Mouse (Mus musculus) MEL (cell line): ENCODE measurements around the gene Gramd1a. TPM values are rescaled to one million over a fixed set of nuclear protein-coding genes. Genes with fewer than 3 reads are reported as not detected.
A peak's percentile ranks its signal among the peaks of the same experiment; 100 is the strongest.

ENCODE experiments used
- DNase-seq: peaks from one replicate; pipeline ENCODE4 v3.0.0; 2011; ENCODE audit warnings: low read depth, low spot score
- H3K27ac ChIP-seq: 2 replicates; pipeline ENCODE4 v1.5.1; 2012; ENCODE audit warnings: low read depth, mild to moderate bottlenecking, control low read depth, low read length, moderate library complexity; ENCODE audit not compliant: control insufficient read depth
- H3K27me3 ChIP-seq, 2 experiments: fragments of 150-350 bp in 1 of 2; sonication (generic) in 1 of 2; 2 replicates each; pipeline ENCODE4 v1.6.1; 2012; ENCODE audit warnings: low read length in 2 of 2, mild to moderate bottlenecking in 2 of 2, improper control_type of control experiment in 1 of 2, moderate library complexity in 1 of 2; ENCODE audit not compliant: insufficient read depth in 2 of 2, control insufficient read depth in 1 of 2
- H3K36me3 ChIP-seq, 2 experiments: 2 replicates each; pipeline ENCODE4 v1.6.1; 2012 to 2014; ENCODE audit warnings: low read length in 2 of 2, improper control_type of control experiment in 1 of 2, inconsistent platforms in 1 of 2, mild to moderate bottlenecking in 1 of 2; ENCODE audit not compliant: insufficient read depth in 2 of 2, control insufficient read depth in 1 of 2
- H3K4me1 ChIP-seq, 2 experiments: fragments of 150-350 bp in 1 of 2; sonication (generic) in 1 of 2; 2 replicates each; pipeline ENCODE4 v1.6.1; 2012; ENCODE audit warnings: low read length in 2 of 2, improper control_type of control experiment in 1 of 2, mild to moderate bottlenecking in 1 of 2; ENCODE audit not compliant: insufficient read depth in 2 of 2, control insufficient read depth in 1 of 2
- H3K4me3 ChIP-seq, 2 experiments: fragments of 150-350 bp in 1 of 2; sonication (generic) in 1 of 2; 2 replicates each; pipeline ENCODE4 v1.5.1; 2012; ENCODE audit warnings: low read depth in 2 of 2, low read length in 2 of 2, mild to moderate bottlenecking in 2 of 2, moderate library complexity in 2 of 2, control low read depth in 1 of 2, improper control_type of control experiment in 1 of 2; ENCODE audit not compliant: control insufficient read depth in 1 of 2, insufficient read depth in 1 of 2
- H3K79me2 ChIP-seq: 2 replicates; pipeline ENCODE4 v1.6.1; 2012; ENCODE audit warnings: mild to moderate bottlenecking, low read length, moderate library complexity; ENCODE audit not compliant: control insufficient read depth, poor library complexity, insufficient read depth
- H3K9ac ChIP-seq: 2 replicates; pipeline ENCODE4 v1.6.1; 2012; ENCODE audit warnings: low read depth, mild to moderate bottlenecking, control low read depth, low read length, moderate library complexity; ENCODE audit not compliant: control insufficient read depth, poor library complexity, severe bottlenecking
- H3K9me3 ChIP-seq: fragments of 150-350 bp; sonication (generic); replicated peaks from 2 replicates; pipeline ENCODE4 v1.6.1; 2012; ENCODE audit warnings: mild to moderate bottlenecking, low read length, improper control_type of control experiment, moderate library complexity; ENCODE audit not compliant: insufficient read depth
- BHLHE40 ChIP-seq: IDR thresholded peaks from 2 replicates; pipeline ENCODE4 v1.6.1; 2012; ENCODE audit warnings: low read depth, mild to moderate bottlenecking, inconsistent platforms, low read length, improper control_type of control experiment, borderline replicate concordance
- CHD2 ChIP-seq: IDR thresholded peaks from 2 replicates; pipeline ENCODE4 v1.6.1; 2011; ENCODE audit warnings: low read length, improper control_type of control experiment
- CTCF ChIP-seq, 3 experiments: IDR thresholded peaks in 2 of 3; conservative IDR thresholded peaks in 1 of 3; 2 replicates each; pipeline ENCODE4 v1.5.1; 2011 to 2012; ENCODE audit warnings: low read length in 3 of 3, low read depth in 2 of 3, mild to moderate bottlenecking in 2 of 3, improper control_type of control experiment in 1 of 3, inconsistent platforms in 1 of 3, mixed read lengths in 1 of 3, moderate library complexity in 1 of 3; ENCODE audit not compliant: control insufficient read depth in 1 of 3, insufficient read depth in 1 of 3, poor library complexity in 1 of 3, severe bottlenecking in 1 of 3
- ELF1 ChIP-seq: IDR thresholded peaks from 2 replicates; pipeline ENCODE4 v1.6.1; 2014; ENCODE audit warnings: low read depth, mild to moderate bottlenecking, inconsistent platforms, low read length, improper control_type of control experiment, moderate library complexity
- ETS1 ChIP-seq: IDR thresholded peaks from 2 replicates; pipeline ENCODE4 v1.6.1; 2012; ENCODE audit warnings: low read depth, mild to moderate bottlenecking, inconsistent platforms, low read length, improper control_type of control experiment, moderate library complexity
- HCFC1 ChIP-seq: IDR thresholded peaks from 2 replicates; pipeline ENCODE4 v1.6.1; 2012; ENCODE audit warnings: low read depth, mild to moderate bottlenecking, inconsistent platforms, low read length, improper control_type of control experiment, moderate library complexity
- KAT2A ChIP-seq: conservative IDR thresholded peaks from 2 replicates; pipeline ENCODE4 v1.6.1; 2012; ENCODE audit warnings: low read depth, low read length, improper control_type of control experiment, inconsistent platforms
- MAX ChIP-seq: IDR thresholded peaks from 2 replicates; pipeline ENCODE4 v1.6.1; 2011; ENCODE audit warnings: low read length, improper control_type of control experiment
- MEF2A ChIP-seq: IDR thresholded peaks from 2 replicates; pipeline ENCODE4 v1.6.1; 2014; ENCODE audit warnings: low read depth, mild to moderate bottlenecking, inconsistent platforms, low read length, improper control_type of control experiment; ENCODE audit not compliant: poor library complexity, insufficient replicate concordance, severe bottlenecking; ENCODE audit errors: extremely low read depth
- MYB ChIP-seq: IDR thresholded peaks from 2 replicates; pipeline ENCODE4 v1.6.1; 2011; ENCODE audit warnings: mild to moderate bottlenecking, low read depth, low read length, improper control_type of control experiment
- NRF1 ChIP-seq: IDR thresholded peaks from 2 replicates; pipeline ENCODE4 v1.6.1; 2014; ENCODE audit warnings: low read depth, mild to moderate bottlenecking, inconsistent platforms, low read length, improper control_type of control experiment, moderate library complexity; ENCODE audit not compliant: poor library complexity, insufficient read depth, severe bottlenecking
- POLR2A ChIP-seq, 2 experiments: IDR thresholded peaks; 2 replicates each; pipeline ENCODE4 v1.6.1; 2011 to 2012; ENCODE audit warnings: low read length in 2 of 2, mild to moderate bottlenecking in 2 of 2, control low read depth in 1 of 2, improper control_type of control experiment in 1 of 2, low read depth in 1 of 2, moderate library complexity in 1 of 2; ENCODE audit not compliant: control insufficient read depth in 1 of 2, insufficient read depth in 1 of 2, poor library complexity in 1 of 2
- POLR2AphosphoS5 ChIP-seq: IDR thresholded peaks from 2 replicates; pipeline ENCODE4 v1.6.1; 2012; ENCODE audit warnings: low read depth, borderline replicate concordance, mild to moderate bottlenecking, inconsistent platforms, low read length, moderate library complexity, mixed read lengths
- RAD21 ChIP-seq: IDR thresholded peaks from 2 replicates; pipeline ENCODE4 v1.6.1; 2011; ENCODE audit warnings: mild to moderate bottlenecking, low read depth, low read length, improper control_type of control experiment
- RCOR1 ChIP-seq: IDR thresholded peaks from 2 replicates; pipeline ENCODE4 v1.6.1; 2012; ENCODE audit warnings: low read depth, mild to moderate bottlenecking, inconsistent platforms, low read length, improper control_type of control experiment
- SMC3 ChIP-seq: IDR thresholded peaks from 2 replicates; pipeline ENCODE4 v1.6.1; 2011; ENCODE audit warnings: low read depth, low read length, improper control_type of control experiment
- TAL1 ChIP-seq: IDR thresholded peaks from 2 replicates; pipeline ENCODE4 v1.6.1; 2012; ENCODE audit warnings: mild to moderate bottlenecking, inconsistent platforms, low read length, moderate library complexity, mixed read lengths
- TBP ChIP-seq: IDR thresholded peaks from 2 replicates; pipeline ENCODE4 v1.8.0; 2011; ENCODE audit warnings: low read depth, low read length, improper control_type of control experiment
- TCF12 ChIP-seq: IDR thresholded peaks from 2 replicates; pipeline ENCODE4 v1.6.1; 2014; ENCODE audit warnings: low read depth, mild to moderate bottlenecking, inconsistent platforms, low read length, improper control_type of control experiment, moderate library complexity
- ZC3H11A ChIP-seq: IDR thresholded peaks from 2 replicates; pipeline ENCODE4 v1.6.1; 2012; ENCODE audit warnings: low read depth, mild to moderate bottlenecking, inconsistent platforms, low read length, improper control_type of control experiment
- ZKSCAN1 ChIP-seq: IDR thresholded peaks from 2 replicates; pipeline ENCODE4 v1.6.1; 2012; ENCODE audit warnings: low read depth, mild to moderate bottlenecking, inconsistent platforms, low read length, improper control_type of control experiment, moderate library complexity
- ZMIZ1 ChIP-seq: IDR thresholded peaks from 2 replicates; pipeline ENCODE4 v1.6.1; 2012; ENCODE audit warnings: low read depth, mild to moderate bottlenecking, inconsistent platforms, low read length, improper control_type of control experiment, moderate library complexity
- polyA plus RNA-seq, 2 experiments: library from polyadenylated mRNA; stranded (reverse) in 1 of 2; unstranded in 1 of 2; fragments of >175 nt in 1 of 2; fragments of >200 nt in 1 of 2; gene quantifications; 2 replicates each; pipeline versions ENCODE4 v1.2.1 to v1.2.4; 2012; ENCODE audit warnings: low replicate concordance in 2 of 2, low read depth in 1 of 2; ENCODE audit not compliant: insufficient read length in 2 of 2, insufficient read depth in 1 of 2, missing spikeins in 1 of 2
- total RNA-seq: library from RNA; depleted of rRNA; stranded (reverse); fragments of 300-350 nt; gene quantifications from 2 replicates; pipeline ENCODE4 v1.2.3, GENCODE M21; 2012

Gene Gramd1a
- total and polyA plus RNA-seq, 3 experiments = 21.8 to 65.7 TPM; not detected in 1

- DNase-seq = peak; percentile 46
- Histone ChIP-seq H3K27ac (no peak overlapping the region), H3K4me1 (peaks cover 0 to 9% of the 10 kb centered on the region in 2 experiments; a peak in 2 of 4 replicates), H3K9ac (no peak overlapping the region), H3K36me3 (no peaks in the 10 kb centered on the region; a peak in 1 of 4 replicates), H3K27me3 (no peaks in the 10 kb centered on the region)
- TF ChIP-seq MAX = no peak
- no peak for TF ChIP-seq SMC3
- TF ChIP-seq BHLHE40 = no peak
- no peak for TF ChIP-seq NRF1
- TF ChIP-seq ELF1 = no peak
- TF ChIP-seq RCOR1 = no peak
- TF ChIP-seq RAD21 = no peak
- TF ChIP-seq POLR2A (IDR thresholded peaks at IDR 0.05; ENCODE audit: control insufficient read depth in 1 of 2, insufficient read depth in 1 of 2, low read depth in 1 of 2, low read length in 2 of 2, poor library complexity in 1 of 2) = no peak
- TF ChIP-seq CHD2 = no peak
- TF ChIP-seq ETS1 = no peak
- TF ChIP-seq TAL1 = no peak
- no peak for TF ChIP-seq HCFC1
- no peak for TF ChIP-seq KAT2A
- TF ChIP-seq, all 39 proteins: peak for 0
- no peaks in the 10 kb centered on the region for H3K79me2 ChIP-seq
- no peak overlapping the region for H3K4me3 ChIP-seq
- no peaks in the 10 kb centered on the region for H3K9me3 ChIP-seq
Measured at GRCm38 (mm10) chr7:31174466-31174865, 18.8 kb upstream of the Gramd1a start.

GRCm38 (mm10) chr7:31172238-31172637 is 16.5 kb upstream of the Gramd1a start:
- Histone ChIP-seq H3K4me3 (no peak overlapping the region), H3K27me3 (no peaks in the 10 kb centered on the region), H3K9me3 (no peaks in the 10 kb centered on the region), H3K9ac (no peak overlapping the region), H3K4me1 (peaks cover 0 to 9% of the 10 kb centered on the region in 2 experiments; a peak in 2 of 4 replicates), H3K27ac (no peak overlapping the region), H3K79me2 (no peaks in the 10 kb centered on the region), H3K36me3 (no peaks in the 10 kb centered on the region; a peak in 1 of 4 replicates)
- TF ChIP-seq TBP (no peak), POLR2AphosphoS5 (no peak), ZKSCAN1 (no peak), MEF2A (no peak), POLR2A (IDR thresholded peaks at IDR 0.05; ENCODE audit: control insufficient read depth in 1 of 2, insufficient read depth in 1 of 2, low read depth in 1 of 2, low read length in 2 of 2, poor library complexity in 1 of 2) (no peak), TCF12 (no peak), SMC3 (peak; percentile 77), ZC3H11A (peak; percentile 64), ZMIZ1 (no peak), RAD21 (peak; percentile 81), MYB (no peak), CTCF (IDR thresholded peaks at IDR 0.05 in 2 of 3, conservative IDR thresholded peaks at IDR 0.05 in 1 of 3; ENCODE audit: control insufficient read depth in 1 of 3, insufficient read depth in 1 of 3, low read depth in 2 of 3, low read length in 3 of 3, poor library complexity in 1 of 3, severe bottlenecking in 1 of 3) (peak; percentile 66 to 83 (median 81))
- DNase-seq = peak; percentile 79
